Comparison of ENCODE assay signal across 15 mouse cellular contexts in the genomic region with DNA sequence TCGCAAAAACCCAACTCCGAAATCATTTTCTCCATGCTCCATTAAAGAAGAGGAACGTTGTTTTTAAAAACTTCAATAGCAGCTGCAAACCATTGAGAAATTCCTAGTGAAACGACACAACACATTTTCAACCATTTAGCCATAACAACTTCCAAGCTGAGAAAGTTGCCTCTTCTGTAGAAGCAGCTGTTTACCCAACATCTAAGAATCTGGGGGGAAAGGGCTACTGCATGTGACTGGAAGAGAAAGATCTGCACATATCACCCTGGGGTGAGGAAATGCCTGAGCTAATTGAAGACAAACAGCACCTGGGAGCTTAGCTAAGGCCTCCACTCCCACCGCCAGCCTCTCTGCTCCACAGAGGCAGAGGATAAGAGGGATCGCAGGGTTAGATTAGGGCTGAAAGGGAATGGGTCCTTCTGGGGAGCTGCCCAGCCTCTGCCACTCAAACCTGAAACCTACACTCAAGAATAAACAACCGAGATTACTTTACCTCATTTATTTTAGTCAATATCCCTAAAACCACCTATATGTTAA. TPM values are rescaled to one million over a fixed set of nuclear protein-coding genes. Genes with fewer than 3 reads are reported as not detected.
DNase-seq lines count a peak whose midpoint lies in the region; ATAC-seq and TF ChIP-seq lines count a peak whose summit lies in the region.
"Had no signal": no experiment of that assay in that cellular context is flagged by ENCODE, and none has a peak within 500 bp of the region (broad histone marks: within the 10 kb centered on the region; RNA-seq: fewer than 3 reads in every experiment).

No protein-coding gene starts in this region.

- H3K9me3 ChIP-seq in neural tube, embryonic 13.5 days = no peaks in the 10 kb centered on the region
- no peaks in the 10 kb centered on the region for H3K9me3 ChIP-seq in neural tube, embryonic 15.5 days (replicated peaks)
- H3K9me3 ChIP-seq in limb, embryonic 10.5 days (replicated peaks) = no peaks in the 10 kb centered on the region
- H3K9me3 ChIP-seq: hindbrain, embryonic 12.5 days; liver, embryonic 12.5 days had no signal

- no peak for TF ChIP-seq POLR2A in kidney, adult 2 months (IDR thresholded peaks at IDR 0.05; ENCODE audit: low read depth, low read length)

- peak; percentile 12 for DNase-seq in kidney, adult 2 months
- DNase-seq in kidney, adult 8-10 months = no peak
- no peak for DNase-seq in limb, embryonic 10.5 days (ENCODE audit: low spot score)
- DNase-seq in right cerebral cortex, postnatal 36 days (ENCODE audit: low spot score in 2 of 2) = no peak
- no peak for DNase-seq in left cerebral cortex, adult 9 months (ENCODE audit: low spot score in 2 of 2)
- DNase-seq: cerebellum, adult 8-10 months; gastrocnemius, postnatal 25 days; right cerebral cortex, postnatal 14 days; thymus, postnatal 4 days had no signal

- no peak overlapping the region for H3K4me3 ChIP-seq in kidney, adult 2 months (ENCODE audit: insufficient read depth, low read depth, low read length)
- no peak overlapping the region for H3K4me3 ChIP-seq in neural tube, embryonic 13.5 days
- H3K4me3 ChIP-seq in neural tube, embryonic 15.5 days (replicated peaks) = no peak overlapping the region
- no peak overlapping the region for H3K4me3 ChIP-seq in limb, embryonic 10.5 days
- H3K4me3 ChIP-seq: hindbrain, embryonic 12.5 days; liver, embryonic 12.5 days had no signal

- ATAC-seq in neural tube, embryonic 13.5 days (ENCODE audit: low read depth) = no peak
- no peak for ATAC-seq in neural tube, embryonic 15.5 days (ENCODE audit: low FRiP score)
- ATAC-seq: forebrain, embryonic 14.5 days; liver, embryonic 12.5 days had no signal

- H3K36me3 ChIP-seq in kidney, adult 2 months (ENCODE audit: control insufficient read depth, insufficient read depth, low read length) = no peaks in the 10 kb centered on the region
- H3K36me3 ChIP-seq in neural tube, embryonic 13.5 days = no peaks in the 10 kb centered on the region
- no peaks in the 10 kb centered on the region for H3K36me3 ChIP-seq in neural tube, embryonic 15.5 days
- H3K36me3 ChIP-seq in limb, embryonic 10.5 days = peaks cover under 1% of the 10 kb centered on the region; the same call in 1 of the 2 replicates
- H3K36me3 ChIP-seq: hindbrain, embryonic 12.5 days; liver, embryonic 12.5 days had no signal

- H3K27me3 ChIP-seq in kidney, adult 2 months (replicated peaks; ENCODE audit: control insufficient read depth, insufficient read depth, low read length) = no peaks in the 10 kb centered on the region
- no peaks in the 10 kb centered on the region for H3K27me3 ChIP-seq in neural tube, embryonic 13.5 days
- no peaks in the 10 kb centered on the region for H3K27me3 ChIP-seq in neural tube, embryonic 15.5 days (replicated peaks)
- no peaks in the 10 kb centered on the region for H3K27me3 ChIP-seq in limb, embryonic 10.5 days (ENCODE audit: low read depth, poor library complexity, severe bottlenecking)
- H3K27me3 ChIP-seq: CH12.LX; hindbrain, embryonic 12.5 days; liver, embryonic 12.5 days had no signal

- no peak overlapping the region for H3K4me2 ChIP-seq in neural tube, embryonic 13.5 days
- no peak overlapping the region for H3K4me2 ChIP-seq in neural tube, embryonic 15.5 days
- H3K4me2 ChIP-seq: hindbrain, embryonic 12.5 days; liver, embryonic 12.5 days had no signal

- no peak for TF ChIP-seq CTCF in kidney, adult 2 months (conservative IDR thresholded peaks at IDR 0.05; ENCODE audit: insufficient read depth, insufficient read length, low read depth, low read length)

- peaks cover 13% of the 10 kb centered on the region; the same call in 1 of the 2 replicates for H3K4me1 ChIP-seq in kidney, adult 2 months (ENCODE audit: control insufficient read depth, insufficient read depth, low read length)
- peaks cover 63% of the 10 kb centered on the region for H3K4me1 ChIP-seq in neural tube, embryonic 13.5 days (replicated peaks)
- H3K4me1 ChIP-seq in neural tube, embryonic 15.5 days = peaks cover 43% of the 10 kb centered on the region
- peaks cover 61% of the 10 kb centered on the region for H3K4me1 ChIP-seq in limb, embryonic 10.5 days

- H3K27ac ChIP-seq in kidney, adult 2 months (ENCODE audit: insufficient read depth, low read depth, low read length) = peak overlapping the region; percentile 57
- peak overlapping the region; percentile 35; the same call in 1 of the 2 replicates for H3K27ac ChIP-seq in neural tube, embryonic 13.5 days (replicated peaks)
- H3K27ac ChIP-seq in neural tube, embryonic 15.5 days (replicated peaks) = no peak overlapping the region
- H3K27ac ChIP-seq in limb, embryonic 10.5 days = peak overlapping the region; percentile 50; the same call in 1 of the 2 replicates
- H3K27ac ChIP-seq: hindbrain, embryonic 12.5 days; liver, embryonic 12.5 days had no signal

- H3K9ac ChIP-seq in neural tube, embryonic 13.5 days = no peak overlapping the region
- H3K9ac ChIP-seq in neural tube, embryonic 15.5 days (replicated peaks) = no peak overlapping the region
- H3K9ac ChIP-seq: hindbrain, embryonic 12.5 days; liver, embryonic 12.5 days had no signal

- WGBS in kidney, adult 2 months = 42% methylated on average over 7 of the region's 7 CpGs
- WGBS in neural tube, embryonic 13.5 days = 52% methylated on average over 7 of the region's 7 CpGs
- WGBS in neural tube, embryonic 15.5 days = 54% methylated on average over 7 of the region's 7 CpGs
- WGBS in limb, embryonic 10.5 days = 32% methylated on average over 7 of the region's 7 CpGs

RNA-seq across cellular contexts. Expression of a gene that starts 13.5 kb away (rescaled TPM):
- polyA plus RNA-seq in kidney, adult 2 months (2012; rRNA removed) = 3.6 and 3.7 TPM in 2 replicates
- 8.5 and 8.6 TPM in 2 replicates for polyA plus RNA-seq in neural tube, embryonic 13.5 days (2015; fragmentation: Nextera tagmentation; extraction: Ambion mirVana)
- 7.6 and 8.3 TPM in 2 replicates for polyA plus RNA-seq in neural tube, embryonic 15.5 days (2015; fragmentation: Nextera tagmentation; extraction: Ambion mirVana)
- 4.3 and 4.7 TPM in 2 replicates for polyA plus RNA-seq in limb, embryonic 10.5 days (2016; fragmentation: Nextera tagmentation; extraction: Ambion mirVana)
